Mouse (Mus musculus) cerebellum, adult 2 months (tissue): Measurements from ENCODE around the gene Gucy1b1.

Experiments
- CTCF ChIP-seq: fragments of 200-500 bp; IDR thresholded peaks from 2 replicates; pipeline ENCODE4 v1.5.1; 2011; ENCODE audit warnings: low read depth, mild to moderate bottlenecking, control low read depth, low read length, moderate library complexity, borderline replicate concordance; ENCODE audit not compliant: insufficient read depth
- POLR2A ChIP-seq: fragments of 200-500 bp; IDR thresholded peaks from 2 replicates; pipeline ENCODE4 v1.6.1; 2011; ENCODE audit warnings: low read length, control low read depth, borderline replicate concordance; ENCODE audit not compliant: insufficient read depth

DNA sequence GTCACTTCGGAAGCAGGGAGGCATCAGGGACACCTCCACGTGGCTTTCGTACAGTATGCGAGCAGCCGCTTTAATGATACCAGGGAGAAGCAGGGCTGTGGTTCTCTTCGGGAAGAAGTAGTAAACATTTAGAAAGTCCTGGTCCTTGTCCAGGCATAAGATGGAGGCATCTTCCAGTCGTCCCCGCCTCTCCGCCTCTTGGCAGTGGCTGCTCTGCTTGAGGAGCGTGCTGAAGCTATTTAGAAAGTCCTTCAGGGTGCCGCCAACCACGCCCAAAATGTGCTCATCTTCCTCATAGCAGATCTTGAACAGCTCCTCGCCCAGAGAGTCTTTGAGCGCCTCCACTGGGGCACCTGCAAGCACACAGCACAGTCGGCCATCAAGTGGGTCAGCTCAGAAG lies 34.5 kb upstream of the Gucy1b1 start:
- TF ChIP-seq CTCF = no peak
- TF ChIP-seq POLR2A = no peak
